Mouse (Mus musculus): Measurements from ENCODE around the gene Capn11.
A peak's percentile ranks its signal among the peaks of the same experiment; 100 is the strongest.

DNA sequence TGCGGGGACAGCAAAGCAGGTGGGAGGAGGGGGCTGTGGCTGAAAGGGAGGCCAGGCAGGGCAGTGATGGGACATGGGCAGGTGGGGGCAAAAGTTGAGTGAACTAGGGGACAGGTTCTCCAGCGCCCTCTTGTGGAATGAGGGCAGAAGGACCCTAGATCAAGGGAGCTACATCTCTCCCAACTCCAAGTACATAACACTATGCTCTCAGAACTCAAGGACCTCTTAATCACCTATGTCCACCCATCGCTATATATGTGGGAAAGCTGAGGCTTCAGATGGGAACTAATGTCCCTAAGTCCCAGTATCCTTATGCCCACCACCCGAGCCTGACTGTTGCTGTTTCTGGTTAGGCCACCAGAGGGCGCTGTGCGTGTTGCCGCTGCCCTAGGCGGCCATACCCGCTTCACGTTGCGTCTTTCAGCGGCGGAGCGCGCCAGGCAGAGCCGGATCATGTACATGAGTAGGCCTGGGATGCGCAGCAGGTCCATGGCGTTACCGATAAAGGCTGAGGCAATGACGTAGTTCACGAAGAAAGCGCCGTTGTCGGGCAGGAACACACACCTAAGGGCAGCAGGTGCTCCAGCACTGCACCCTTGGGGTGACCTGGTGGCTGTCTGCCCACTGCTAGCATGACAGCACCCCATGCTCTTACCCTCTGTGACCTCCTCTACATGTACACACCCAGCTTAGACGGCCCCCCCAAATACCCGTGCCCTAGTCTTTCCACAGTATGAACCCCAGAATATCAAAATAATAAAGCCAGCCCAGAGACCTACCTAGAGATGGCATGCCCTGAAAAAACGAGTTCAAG, 4.2 kb upstream of the Capn11 start:
- TF ChIP-seq POLR2A (IDR thresholded peaks at IDR 0.05; ENCODE audit: extremely low read depth, insufficient read depth, low read length), result no peak
- peak; percentile 96 for TF ChIP-seq CTCF (IDR thresholded peaks at IDR 0.05; ENCODE audit: low read depth, low read length)
